Mouse (Mus musculus) heart, postnatal 0 days (tissue): ENCODE data around the gene Tgfbr3l. TPM values are rescaled to one million over a fixed set of nuclear protein-coding genes. Genes with fewer than 3 reads are reported as not detected.

Source experiments
- ATAC-seq: fragments of 200-750 bp; cut with Nextera tagmentation; 2 replicates; pipeline ENCODE4 v1.8.0; 2017; ENCODE audit warnings: low read depth, moderate number of reproducible peaks, moderate library complexity; ENCODE audit not compliant: insufficient read depth
- DNase-seq: peaks from one replicate; pipeline ENCODE4 v3.0.0-alpha.2; 2016; ENCODE audit warnings: low spot score
- H3K27ac ChIP-seq: fragments of 300-500 bp; sonication (generic); 2 replicates; pipeline ENCODE4 v1.5.1; 2014; ENCODE audit warnings: low read depth, mild to moderate bottlenecking
- H3K27me3 ChIP-seq: fragments of 300-500 bp; sonication (generic); 2 replicates; pipeline ENCODE4 v1.6.1; 2014; ENCODE audit warnings: low read length, mixed read lengths; ENCODE audit not compliant: control insufficient read depth, insufficient read depth
- H3K36me3 ChIP-seq: fragments of 300-500 bp; sonication (generic); replicated peaks from 2 replicates; pipeline ENCODE4 v1.6.1; 2014; ENCODE audit warnings: low read length, mixed read lengths; ENCODE audit not compliant: control insufficient read depth, insufficient read depth
- H3K4me1 ChIP-seq: fragments of 300-500 bp; sonication (generic); 2 replicates; pipeline ENCODE4 v1.6.1; 2014; ENCODE audit warnings: antibody characterized with exemption; ENCODE audit not compliant: control insufficient read depth, insufficient read depth
- H3K4me2 ChIP-seq: fragments of 300-500 bp; sonication (generic); 2 replicates; pipeline ENCODE4 v1.6.1; 2014; ENCODE audit warnings: low read depth, mild to moderate bottlenecking, low read length, moderate library complexity
- H3K4me3 ChIP-seq: fragments of 300-500 bp; sonication (generic); 2 replicates; pipeline ENCODE4 v1.5.1; 2014; ENCODE audit warnings: low read depth, low read length
- H3K9ac ChIP-seq: fragments of 300-500 bp; sonication (generic); replicated peaks from 2 replicates; pipeline ENCODE4 v1.6.1; 2014; ENCODE audit warnings: low read depth, low read length, mixed read lengths
- H3K9me3 ChIP-seq: fragments of 300-500 bp; sonication (generic); replicated peaks from 2 replicates; pipeline ENCODE4 v1.6.1; 2016; ENCODE audit warnings: low read length; ENCODE audit not compliant: control insufficient read depth
- CTCF ChIP-seq: IDR thresholded peaks from 2 replicates; pipeline ENCODE4 v1.5.1; 2016; ENCODE audit warnings: antibody characterized with exemption, control low read depth, low read depth
- EP300 ChIP-seq: IDR thresholded peaks from 2 replicates; pipeline ENCODE4 v1.6.1; 2016; ENCODE audit warnings: antibody characterized with exemption, low read depth
- WGBS: fragments of 180-500 bp; shearing (Covaris S2); extraction: QIAGEN DNeasy Blood & Tissue Kit; methylation state at CpG from one replicate; pipeline ENCODE4 v1.1.7; 2014; 5-methylcytosine and 5-hydroxymethylcytosine counted together
- polyA plus RNA-seq: library from polyadenylated mRNA; unstranded; fragments of >200 nt; fragmentation: Nextera tagmentation; extraction: Ambion mirVana; gene quantifications from 2 replicates; pipeline ENCODE4 v1.2.1, GENCODE M21; 2015
- total RNA-seq: library from RNA; depleted of rRNA; stranded (reverse); fragments of >200 nt; gene quantifications from 2 replicates; pipeline ENCODE4 v1.2.3, GENCODE M21; 2014; ENCODE audit warnings: low replicate concordance; rRNA removed

Tgfbr3l gene
- total and polyA plus RNA-seq, 2 experiments from 2014 or later: 2.7 to 3.9 TPM

- DNase-seq: no peak
- ATAC-seq: peak; percentile 51
- TF ChIP-seq CTCF (no peak), EP300 (no peak)
- Histone ChIP-seq H3K27ac (peak overlapping the region; percentile 81), H3K4me3 (peak overlapping the region; percentile 86), H3K4me1 (peaks cover 5% of the 10 kb centered on the region), H3K27me3 (no peaks in the 10 kb centered on the region), H3K36me3 (peaks cover 28% of the 10 kb centered on the region), H3K4me2 (peak overlapping the region; percentile 77), H3K9ac (peak overlapping the region; percentile 81), H3K9me3 (no peaks in the 10 kb centered on the region)
- 22% methylated on average over 9 of the region's 9 CpGs for WGBS
Observed at GRCm38 (mm10) chr8:4276111-4276465, 28.1 kb downstream of the Tgfbr3l start.

- DNase-seq: no peak
- H3K4me1 ChIP-seq: no peaks in the 10 kb centered on the region
- H3K4me2 ChIP-seq: no peak overlapping the region
- H3K36me3 ChIP-seq: peaks cover 94% of the 10 kb centered on the region
- H3K9me3 ChIP-seq: no peaks in the 10 kb centered on the region
- H3K27ac ChIP-seq: no peak overlapping the region
- H3K27me3 ChIP-seq: no peaks in the 10 kb centered on the region
- no peak overlapping the region for H3K4me3 ChIP-seq
- no peak overlapping the region for H3K9ac ChIP-seq
- WGBS: 87% methylated on average over 5 of the region's 5 CpGs
- no peak for ATAC-seq
- TF ChIP-seq EP300 (no peak), CTCF (no peak)
Observed at GRCm38 (mm10) chr8:4292738-4293137, 44.7 kb downstream of the Tgfbr3l start.

- Histone ChIP-seq H3K9me3 (no peaks in the 10 kb centered on the region), H3K4me1 (no peaks in the 10 kb centered on the region), H3K27me3 (no peaks in the 10 kb centered on the region), H3K4me3 (no peak overlapping the region), H3K36me3 (peaks cover 96% of the 10 kb centered on the region), H3K27ac (no peak overlapping the region), H3K4me2 (no peak overlapping the region), H3K9ac (no peak overlapping the region)
- ATAC-seq (no peak), DNase-seq (no peak)
- whole genome bisulfite sequencing: 66% methylated on average over 4 of the region's 4 CpGs
- TF ChIP-seq CTCF (no peak), EP300 (no peak)
Observed at GRCm38 (mm10) chr8:4297822-4298221, 49.8 kb downstream of the Tgfbr3l start.

Other genes with a start within 250 kb of the Tgfbr3l start
- gene Cd209f, start 142.4 kb upstream of the Tgfbr3l start, total RNA-seq: not detected in 2 replicates
- 0.08 and 0.10 TPM in 2 replicates for gene Cd209f, start 142.4 kb upstream of the Tgfbr3l start, polyA plus RNA-seq
- gene Cd209g, start 114.1 kb upstream of the Tgfbr3l start, total RNA-seq: not detected in 2 replicates
- gene Cd209g, start 114.1 kb upstream of the Tgfbr3l start, polyA plus RNA-seq: not detected in 2 replicates
- 24.8 and 26.1 TPM in 2 replicates for gene Evi5l, start 81.6 kb upstream of the Tgfbr3l start, total RNA-seq
- 9.3 and 11.1 TPM in 2 replicates for gene Evi5l, start 81.6 kb upstream of the Tgfbr3l start, polyA plus RNA-seq
- not detected in 2 replicates for gene Prr36, start 30.8 kb upstream of the Tgfbr3l start, total RNA-seq
- 0.04 TPM in 2 replicates for gene Prr36, start 30.8 kb upstream of the Tgfbr3l start, polyA plus RNA-seq
- gene Lrrc8e, start 21.4 kb upstream of the Tgfbr3l start, total RNA-seq: 0.08 TPM in 1 of 2 replicates, not detected in the other
- 0.08 and 0.21 TPM in 2 replicates for gene Lrrc8e, start 21.4 kb upstream of the Tgfbr3l start, polyA plus RNA-seq
- gene Map2k7, start 9.5 kb upstream of the Tgfbr3l start, total RNA-seq: 27.7 and 36.8 TPM in 2 replicates
- 18.7 and 21.0 TPM in 2 replicates for gene Map2k7, start 9.5 kb upstream of the Tgfbr3l start, polyA plus RNA-seq
- 0.66 TPM in 1 of 2 replicates, not detected in the other for gene Gm49320, start 9.3 kb upstream of the Tgfbr3l start, total RNA-seq
- gene Gm49320, start 9.3 kb upstream of the Tgfbr3l start, polyA plus RNA-seq: 0.19 and 0.34 TPM in 2 replicates
- 32.6 and 84.9 TPM in 2 replicates for gene Snapc2, start 4.9 kb downstream of the Tgfbr3l start, total RNA-seq
- 26.7 and 29.9 TPM in 2 replicates for gene Snapc2, start 4.9 kb downstream of the Tgfbr3l start, polyA plus RNA-seq
- gene Ctxn1, start 11.1 kb downstream of the Tgfbr3l start, total RNA-seq: 10.4 and 12.5 TPM in 2 replicates
- 13.2 and 13.7 TPM in 2 replicates for gene Ctxn1, start 11.1 kb downstream of the Tgfbr3l start, polyA plus RNA-seq
- gene Timm44, start 27.7 kb downstream of the Tgfbr3l start, total RNA-seq: 95.0 and 120 TPM in 2 replicates
- 74.7 and 78.8 TPM in 2 replicates for gene Timm44, start 27.7 kb downstream of the Tgfbr3l start, polyA plus RNA-seq
- 7.9 and 10.7 TPM in 2 replicates for gene Ccl25, start 77.0 kb downstream of the Tgfbr3l start, total RNA-seq
- 5.8 and 6.1 TPM in 2 replicates for gene Ccl25, start 77.0 kb downstream of the Tgfbr3l start, polyA plus RNA-seq
- 61.1 and 64.4 TPM in 2 replicates for gene Elavl1, start 77.2 kb downstream of the Tgfbr3l start, total RNA-seq
- 93.3 and 97.0 TPM in 2 replicates for gene Elavl1, start 77.2 kb downstream of the Tgfbr3l start, polyA plus RNA-seq
- 75.9 and 78.8 TPM in 2 replicates for gene Cers4, start 244.8 kb downstream of the Tgfbr3l start, total RNA-seq
- gene Cers4, start 244.8 kb downstream of the Tgfbr3l start, polyA plus RNA-seq: 60.4 and 62.5 TPM in 2 replicates